Mouse (Mus musculus): ENCODE measurements around the gene Sox10.

Sox10 gene

DNA sequence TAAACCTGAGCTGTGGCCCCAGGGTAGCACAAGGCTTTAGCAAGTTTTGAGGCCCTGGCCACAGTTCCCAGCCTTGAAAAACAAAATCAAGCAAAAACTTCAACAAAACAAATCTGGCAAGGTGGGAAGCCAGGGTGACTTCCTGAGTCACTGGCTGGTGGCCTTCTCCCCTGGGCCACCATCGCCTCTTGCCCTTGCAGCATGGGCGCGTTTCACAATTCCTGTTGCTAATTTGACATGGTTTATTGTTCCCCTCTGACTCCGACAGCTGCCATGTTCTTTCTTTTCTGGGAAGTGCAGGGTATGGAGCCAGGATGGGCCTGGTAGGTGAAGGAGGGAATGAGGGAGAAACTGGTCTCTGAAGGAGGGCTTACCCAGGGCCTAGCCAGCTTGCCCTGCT is 42.9 kb downstream of the Sox10 start:
- DNase-seq: no peak

DNA sequence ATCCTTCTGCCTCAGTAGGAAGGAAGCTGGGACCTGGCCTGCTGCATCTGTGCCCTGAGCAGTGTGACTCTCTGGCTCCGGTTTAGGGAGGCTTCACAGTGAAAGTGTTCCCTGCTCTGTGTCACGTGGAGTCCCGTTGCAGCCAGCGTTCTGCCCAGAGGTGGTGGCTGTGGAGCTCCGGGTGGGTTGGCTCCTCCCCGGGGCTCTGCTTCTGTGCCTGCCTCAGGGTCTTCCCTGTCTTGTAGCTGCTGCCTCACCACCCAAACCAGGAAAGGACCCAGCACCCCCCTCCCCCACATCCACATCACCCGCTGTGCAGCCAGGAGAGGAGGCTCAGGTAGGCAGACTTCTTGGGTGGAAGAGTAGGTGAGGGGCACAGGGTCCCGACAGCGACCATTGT is 45.5 kb downstream of the Sox10 start:
- DNase-seq: no peak

DNA sequence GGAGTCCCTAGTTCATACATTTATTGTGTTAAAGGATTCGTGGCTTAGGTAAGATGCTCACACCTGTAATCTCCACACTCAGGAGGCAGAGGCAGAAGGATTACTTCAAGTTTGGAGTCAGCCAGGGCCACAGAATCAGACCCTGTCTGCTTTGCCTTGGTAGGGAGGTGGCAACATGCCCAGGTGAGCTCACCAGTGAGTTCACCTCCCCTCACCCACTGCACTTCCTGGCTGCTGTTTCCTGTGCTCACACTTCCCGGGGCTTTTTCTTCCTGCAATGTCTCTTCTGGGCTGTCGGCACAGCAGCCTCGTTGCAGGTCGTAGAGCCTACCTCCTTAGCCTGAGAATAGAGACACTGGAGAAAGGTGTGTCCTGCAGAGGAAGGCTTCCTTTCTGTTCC is 49.8 kb downstream of the Sox10 start:
- DNase-seq: no peak

DNA sequence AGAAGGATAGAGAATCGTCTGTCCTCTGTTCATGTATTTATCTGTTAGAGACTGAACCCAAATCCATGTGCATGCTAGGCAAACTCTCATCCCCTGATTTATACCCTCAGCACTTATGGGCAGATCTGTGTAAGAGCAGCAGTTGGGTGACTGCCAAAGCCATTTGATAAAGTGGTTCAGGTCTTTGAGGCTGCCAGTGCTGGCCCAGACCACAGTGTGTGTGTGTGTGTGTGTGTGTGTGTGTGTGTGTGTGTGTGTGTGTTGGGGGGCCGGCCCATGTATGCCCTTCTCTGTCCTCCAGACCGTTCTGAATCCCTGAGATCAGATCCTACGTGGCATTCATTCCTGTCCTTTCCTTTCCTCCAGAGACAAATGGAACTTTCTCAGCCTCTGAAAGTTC is 53.3 kb downstream of the Sox10 start:
- DNase-seq: no peak

DNA sequence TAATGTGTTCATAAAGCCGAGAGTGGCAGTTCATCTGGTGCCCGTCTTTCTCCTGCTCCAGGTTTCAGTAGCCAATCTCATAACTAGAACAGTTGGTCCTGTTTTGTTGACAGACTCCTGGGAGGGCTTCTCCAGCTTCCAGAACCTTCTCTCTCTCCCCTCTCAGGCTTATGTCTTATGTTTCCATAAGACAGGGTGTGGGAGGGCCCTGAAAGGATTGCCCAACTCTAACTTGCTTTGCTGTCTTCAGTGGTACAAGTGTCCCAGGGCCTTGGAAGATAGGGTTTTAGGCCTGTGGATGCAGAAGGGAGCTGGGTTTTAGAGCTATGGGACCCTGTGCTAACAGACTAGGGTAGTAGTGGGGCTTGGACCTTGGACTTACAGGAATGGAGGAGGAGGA is 54.5 kb downstream of the Sox10 start:
- DNase-seq: no peak

DNA sequence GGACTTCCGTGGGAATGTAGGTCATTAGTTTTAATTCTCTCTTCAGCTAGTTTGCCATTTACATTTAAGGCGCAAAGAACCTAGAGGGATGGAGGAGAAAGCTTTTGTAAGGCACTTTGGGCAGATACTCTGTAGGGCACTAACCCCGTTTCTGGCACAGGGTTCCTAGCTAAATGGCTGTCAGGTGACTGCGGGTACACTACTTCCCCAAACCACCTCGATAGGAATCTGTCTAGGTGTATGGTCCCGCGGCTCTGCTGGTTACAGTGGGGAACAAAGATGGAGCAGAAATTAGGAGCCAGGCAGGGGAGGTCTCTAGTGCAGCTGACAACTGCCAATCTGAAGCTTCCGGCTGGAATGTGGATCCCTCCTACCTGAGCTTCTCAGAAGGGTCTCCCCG is 55.0 kb downstream of the Sox10 start:
- DNase-seq: no peak

DNA sequence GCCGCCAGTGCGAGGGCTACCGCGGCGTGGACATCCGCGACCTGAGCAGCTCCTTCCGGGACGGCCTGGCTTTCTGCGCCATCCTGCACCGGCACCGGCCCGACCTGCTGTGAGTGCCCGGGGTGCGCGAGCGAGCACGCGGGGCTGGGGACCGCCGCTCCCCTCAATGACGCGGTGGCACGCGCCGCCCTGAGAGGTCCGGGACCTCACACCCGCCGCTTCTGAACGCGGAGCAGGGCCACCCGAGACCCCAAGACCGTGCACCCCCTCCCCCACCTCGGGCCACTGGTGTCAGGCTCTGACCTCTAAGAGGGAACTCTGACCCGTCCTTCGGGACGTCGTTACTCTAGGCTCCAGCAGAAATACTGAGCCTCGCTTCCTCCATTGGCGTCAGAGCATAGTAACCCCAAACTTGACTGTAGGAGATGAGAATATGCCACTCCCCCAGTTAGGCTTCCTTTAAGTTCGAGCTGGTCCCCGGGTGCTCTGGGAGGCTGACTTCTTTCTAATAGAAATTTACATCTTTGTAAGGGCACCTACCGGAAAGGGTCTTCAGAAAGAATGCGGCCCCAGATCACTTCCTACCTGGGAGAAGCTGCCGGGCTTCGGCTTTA is 55.6 kb downstream of the Sox10 start:
- no peak for DNase-seq

DNA sequence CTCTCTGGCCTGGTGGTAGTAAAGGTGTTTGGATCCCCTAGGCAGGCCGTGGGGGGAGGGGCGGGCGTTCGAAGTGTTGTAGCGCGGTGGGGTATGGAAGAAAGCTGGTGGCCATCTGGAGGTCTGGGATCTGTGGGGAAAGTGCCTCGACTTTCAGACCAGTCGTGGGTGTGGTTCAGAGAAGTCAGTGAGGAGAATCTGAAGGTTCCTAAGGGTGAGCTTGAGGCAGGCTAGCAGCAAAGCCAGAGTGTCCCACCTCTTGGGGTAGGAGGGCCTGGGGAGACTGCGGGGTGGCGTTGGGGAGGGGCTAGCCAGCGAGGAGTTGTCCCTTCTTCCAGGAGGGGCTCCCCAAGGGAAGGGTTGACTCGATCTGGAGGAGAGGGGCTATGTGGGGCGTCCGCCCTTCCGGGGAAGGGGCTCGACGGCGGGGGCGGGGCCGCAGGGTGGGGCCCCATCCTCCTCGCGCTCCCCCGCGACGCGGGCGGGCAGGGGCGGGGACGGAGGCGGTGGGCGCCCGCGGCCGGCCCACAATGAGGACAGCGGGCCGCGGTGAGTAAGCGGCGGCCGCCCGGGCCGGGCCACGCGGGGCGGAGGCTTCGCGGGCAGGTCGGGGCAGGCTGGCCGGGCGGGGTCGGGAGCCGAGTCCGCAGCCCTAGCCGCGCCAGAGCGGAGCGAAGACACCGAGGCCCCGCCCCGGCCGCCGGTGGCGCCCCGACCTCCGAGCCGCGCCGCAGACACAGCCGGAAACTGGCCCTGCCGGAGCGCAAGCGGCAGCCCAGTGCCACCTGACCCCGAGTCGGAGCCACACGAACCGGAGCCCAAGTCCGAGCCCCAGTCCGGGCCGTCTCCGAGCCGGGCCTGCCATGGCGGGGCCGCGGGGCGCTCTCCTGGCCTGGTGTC is 56.4 kb downstream of the Sox10 start, which contains the start of gene Micall1:
Gene Micall1, plus strand, starts transcription at position 478 of the 900 bp plus-strand sequence.
- DNase-seq: peak; percentile 85

DNA sequence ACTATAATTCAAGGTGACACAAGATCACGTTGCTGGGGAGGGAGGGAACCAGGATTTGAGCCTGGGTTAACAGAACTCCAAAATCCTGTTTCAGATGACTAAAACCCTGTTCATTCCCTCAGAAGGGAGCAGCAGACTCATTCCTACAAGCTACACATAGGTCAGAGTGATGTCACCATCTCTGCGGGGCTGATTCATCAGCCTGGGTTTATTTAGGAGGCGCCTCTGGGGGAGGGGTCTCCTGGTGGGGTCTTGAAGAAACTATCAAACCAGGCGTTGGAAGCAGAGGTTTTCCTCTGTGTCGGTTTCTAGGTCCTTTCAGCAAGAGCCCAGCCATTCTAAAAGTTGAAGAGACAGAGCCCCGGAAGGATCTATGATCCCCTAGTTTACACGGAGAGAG is 57.1 kb downstream of the Sox10 start:
- DNase-seq: no peak

DNA sequence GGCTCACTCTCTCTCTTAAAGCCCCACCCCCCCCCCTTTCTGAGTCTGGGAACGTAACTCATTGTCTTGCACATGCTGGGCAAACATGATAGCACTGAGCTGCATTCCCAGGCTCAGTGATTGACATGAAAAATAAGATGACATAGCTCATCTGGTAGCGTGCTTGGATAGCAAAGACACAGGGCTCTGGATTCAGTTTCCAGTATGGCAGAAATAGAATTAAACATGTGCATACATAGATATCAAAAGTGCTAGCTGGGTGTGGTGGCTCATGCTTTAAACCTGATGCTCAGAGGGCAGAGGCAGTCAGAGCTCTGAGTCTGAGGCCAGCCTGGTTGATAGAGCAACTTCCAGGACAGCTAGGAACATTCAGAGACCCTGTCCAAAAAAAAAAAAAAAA is 59.2 kb downstream of the Sox10 start:
- no peak for DNase-seq
